Mouse (Mus musculus): ENCODE measurements at regions not wholly inside any gene's neighbourhood (a gene's known extent, or its start where the extent isn't known, plus 50 kb on each side); places are given as distances from the start of the nearest gene placed in this dataset.

- no peak for DNase-seq
- no peak for TF ChIP-seq CTCF (IDR thresholded peaks at IDR 0.05)
- no peak overlapping the region for H3K4me3 ChIP-seq
- intact Hi-C loops (cut with DNase I), result no loop called here
- no peak overlapping the region for H3K27ac ChIP-seq
Observed at GRCm38 (mm10) chr1:149760440-149760839, 200.7 kb downstream of the Pla2g4a start.

DNA sequence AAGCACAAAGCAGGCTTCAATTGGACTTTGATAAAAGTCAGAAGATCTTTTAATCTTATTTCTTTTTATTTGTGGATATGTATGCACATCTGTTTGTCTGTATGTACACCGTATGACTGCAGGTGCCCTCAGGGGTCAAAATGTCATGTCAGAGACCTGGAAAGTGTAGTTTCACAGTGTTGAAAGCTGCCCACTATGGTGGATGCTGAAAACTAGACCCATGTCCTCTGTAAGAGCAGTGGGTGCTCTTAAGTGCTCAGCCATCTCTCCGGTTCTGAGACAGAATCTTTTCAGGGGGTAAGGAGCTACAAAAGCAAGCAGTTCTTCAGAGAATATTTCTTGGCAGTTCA, 202.3 kb downstream of the Pla2g4a start:
- H3K27ac ChIP-seq, result no peak overlapping the region
- intact Hi-C loops (cut with DNase I), result no loop called here
- no peak for TF ChIP-seq CTCF (IDR thresholded peaks at IDR 0.05)
- no peak overlapping the region for H3K4me3 ChIP-seq
- no peak for DNase-seq

- intact Hi-C loops (cut with DNase I), result no loop called here
- Histone ChIP-seq H3K27ac (no peak overlapping the region), H3K4me3 (no peak overlapping the region)
- TF ChIP-seq CTCF (IDR thresholded peaks at IDR 0.05), result peak; percentile 60
- no peak for DNase-seq
Observed at GRCm38 (mm10) chr1:149758092-149758782, 202.9 kb downstream of the Pla2g4a start.

GRCm38 (mm10) chr1:149753269-149754060, 207.6 kb downstream of the Pla2g4a start:
- no peak for TF ChIP-seq CTCF (IDR thresholded peaks at IDR 0.05)
- no peak for DNase-seq
- H3K27ac ChIP-seq, result no peak overlapping the region
- intact Hi-C loops (cut with DNase I), result no loop called here
- H3K4me3 ChIP-seq, result no peak overlapping the region

DNA sequence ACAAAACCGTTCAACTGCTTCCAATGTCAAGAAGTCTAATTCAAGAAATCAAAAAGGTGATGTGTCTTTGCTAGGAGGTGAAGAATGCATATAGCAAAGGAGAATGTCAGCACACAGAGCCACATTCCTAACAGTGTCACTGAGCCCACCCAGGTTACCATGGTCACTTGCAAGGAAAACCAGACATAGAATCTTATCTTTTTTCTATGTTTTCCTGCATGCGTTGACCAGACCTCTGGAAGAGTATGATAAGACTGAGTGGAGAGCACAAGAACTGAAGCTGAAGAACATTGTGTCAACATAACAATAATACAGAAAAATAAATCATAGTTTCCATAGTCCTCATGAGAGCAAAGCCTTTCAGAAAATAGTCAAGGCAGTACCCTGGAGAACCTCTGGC, 211.7 kb downstream of the Pla2g4a start:
- TF ChIP-seq CTCF (IDR thresholded peaks at IDR 0.05), result no peak
- Histone ChIP-seq H3K4me3 (no peak overlapping the region), H3K27ac (no peak overlapping the region)
- no peak for DNase-seq
- intact Hi-C loops (cut with DNase I), result no loop called here

DNA sequence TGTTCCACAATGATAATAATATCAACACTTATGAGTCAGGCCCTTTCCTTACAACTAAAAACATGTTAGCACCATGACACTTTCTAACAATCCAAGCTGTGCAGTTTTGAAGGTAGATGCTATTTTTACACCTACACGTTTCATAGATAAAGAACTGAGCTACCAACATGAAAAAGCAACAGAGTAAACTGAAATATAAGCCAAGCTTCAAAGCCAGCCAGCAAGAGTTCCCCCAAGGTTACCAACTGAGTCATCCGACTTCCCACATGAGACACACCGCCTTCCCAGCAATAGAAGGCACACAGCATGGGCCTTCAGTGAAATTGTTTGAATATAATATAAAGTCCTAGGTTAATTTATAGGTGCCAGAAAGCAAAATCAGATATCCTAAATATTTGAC, 222.1 kb downstream of the Pla2g4a start:
- no peak for DNase-seq
- no peak overlapping the region for H3K4me3 ChIP-seq
- no peak for TF ChIP-seq CTCF (IDR thresholded peaks at IDR 0.05)
- intact Hi-C loops (cut with DNase I), result no loop called here
- H3K27ac ChIP-seq, result no peak overlapping the region

DNA sequence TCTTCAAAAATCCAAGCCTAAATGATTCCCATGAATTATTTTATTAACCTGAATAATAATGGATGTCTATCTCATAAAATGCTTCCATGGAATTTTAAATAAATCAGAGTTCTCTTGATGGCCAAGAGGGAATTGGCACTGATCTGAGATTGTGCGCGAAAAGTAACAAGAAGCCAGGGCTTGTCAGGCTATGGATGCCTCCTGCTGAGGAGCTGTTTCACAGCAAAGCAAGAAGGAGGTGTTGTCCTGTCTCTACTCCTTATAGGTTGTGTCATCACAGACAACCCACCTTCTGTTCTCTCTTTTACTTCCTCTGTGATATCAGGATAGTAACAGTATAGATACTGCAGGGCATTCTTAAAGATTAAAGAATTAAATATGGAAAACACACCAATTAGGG, 226.8 kb downstream of the Pla2g4a start:
- no peak for TF ChIP-seq CTCF (IDR thresholded peaks at IDR 0.05)
- Histone ChIP-seq H3K4me3 (no peak overlapping the region), H3K27ac (no peak overlapping the region)
- intact Hi-C loops (cut with DNase I), result no loop called here
- DNase-seq, result no peak

GRCm38 (mm10) chr1:149715171-149715570, 245.9 kb downstream of the Pla2g4a start:
- no peak for DNase-seq
- intact Hi-C loops (cut with DNase I), result no loop called here
- Histone ChIP-seq H3K27ac (no peak overlapping the region), H3K4me3 (no peak overlapping the region)
- TF ChIP-seq CTCF (IDR thresholded peaks at IDR 0.05), result no peak

GRCm38 (mm10) chr1:149712330-149712729, 248.8 kb downstream of the Pla2g4a start:
- TF ChIP-seq CTCF (IDR thresholded peaks at IDR 0.05), result no peak
- Histone ChIP-seq H3K4me3 (no peak overlapping the region), H3K27ac (no peak overlapping the region)
- no peak for DNase-seq
- intact Hi-C loops (cut with DNase I), result no loop called here

GRCm38 (mm10) chr1:149705223-149705622, 255.9 kb downstream of the Pla2g4a start:
- Histone ChIP-seq H3K4me3 (no peak overlapping the region), H3K27ac (no peak overlapping the region)
- intact Hi-C loops (cut with DNase I), result no loop called here
- DNase-seq, result no peak
- no peak for TF ChIP-seq CTCF (IDR thresholded peaks at IDR 0.05)

DNA sequence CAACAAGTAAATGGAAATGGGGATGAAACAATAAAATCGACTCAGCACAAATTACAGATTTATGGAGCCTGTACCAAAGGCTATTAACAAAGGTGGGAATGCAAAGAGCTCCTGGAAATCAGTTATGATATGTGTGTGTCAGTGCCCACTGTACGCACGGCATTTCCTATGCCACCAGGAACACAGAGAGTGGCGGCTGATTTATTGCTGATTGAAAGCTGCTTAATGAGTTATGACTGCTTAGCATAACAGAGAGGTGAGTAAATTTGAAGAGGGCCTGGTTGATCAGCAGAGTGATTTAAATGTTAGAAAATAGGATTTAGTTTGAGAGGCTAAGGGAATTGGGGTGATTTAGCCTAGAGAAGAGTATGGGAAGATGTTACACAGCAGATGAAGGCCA, 261.7 kb downstream of the Pla2g4a start:
- Histone ChIP-seq H3K4me3 (no peak overlapping the region), H3K27ac (no peak overlapping the region)
- intact Hi-C loops (cut with DNase I), result no loop called here
- no peak for DNase-seq
- no peak for TF ChIP-seq CTCF (IDR thresholded peaks at IDR 0.05)

DNA sequence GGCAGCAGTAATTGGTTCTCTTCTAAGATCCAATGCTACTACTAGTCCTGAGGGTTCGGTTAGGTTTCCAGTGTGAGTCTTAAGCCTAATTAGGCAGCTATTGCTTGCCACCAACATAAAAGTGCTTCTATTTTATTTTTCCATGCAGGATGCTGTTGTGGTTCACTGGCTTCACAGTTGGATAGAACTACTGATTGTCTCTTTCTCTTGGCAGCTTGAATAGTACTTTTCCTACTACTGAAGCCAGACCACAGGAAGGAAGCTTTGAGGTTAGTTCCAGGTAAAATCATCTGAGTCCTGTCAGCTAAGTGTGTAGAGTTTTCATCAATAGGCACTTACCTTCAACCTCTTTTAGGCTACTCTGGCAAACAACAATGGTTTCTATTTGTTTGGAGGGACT, 286.9 kb downstream of the Pla2g4a start:
- no peak overlapping the region for H3K4me3 ChIP-seq
- no peak for DNase-seq
- intact Hi-C loops (cut with DNase I), result no loop called here
- H3K27ac ChIP-seq, result no peak overlapping the region
- no peak for TF ChIP-seq CTCF (IDR thresholded peaks at IDR 0.05)

DNA sequence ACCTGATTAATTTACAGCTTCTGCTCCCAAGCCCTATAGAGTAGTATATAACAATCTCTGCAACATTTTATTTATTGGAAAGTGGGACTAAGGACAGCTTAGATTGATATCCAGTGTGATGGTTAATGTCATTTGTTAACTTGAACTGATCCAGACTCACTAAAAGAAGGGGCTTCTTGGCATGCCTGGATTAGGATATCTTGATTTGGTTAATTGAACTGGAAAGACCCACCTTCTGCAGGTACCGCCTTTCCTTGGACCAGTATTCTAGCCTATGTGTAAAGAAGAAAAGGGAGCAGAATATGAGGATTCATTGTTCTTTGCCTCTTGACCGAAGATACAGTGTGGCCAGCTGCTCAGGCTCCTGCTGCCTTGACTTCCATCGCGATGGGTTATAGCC, 288.5 kb downstream of the Pla2g4a start:
- no peak for TF ChIP-seq CTCF (IDR thresholded peaks at IDR 0.05)
- DNase-seq, result no peak
- H3K4me3 ChIP-seq, result no peak overlapping the region
- H3K27ac ChIP-seq, result no peak overlapping the region
- intact Hi-C loops (cut with DNase I), result no loop called here

DNA sequence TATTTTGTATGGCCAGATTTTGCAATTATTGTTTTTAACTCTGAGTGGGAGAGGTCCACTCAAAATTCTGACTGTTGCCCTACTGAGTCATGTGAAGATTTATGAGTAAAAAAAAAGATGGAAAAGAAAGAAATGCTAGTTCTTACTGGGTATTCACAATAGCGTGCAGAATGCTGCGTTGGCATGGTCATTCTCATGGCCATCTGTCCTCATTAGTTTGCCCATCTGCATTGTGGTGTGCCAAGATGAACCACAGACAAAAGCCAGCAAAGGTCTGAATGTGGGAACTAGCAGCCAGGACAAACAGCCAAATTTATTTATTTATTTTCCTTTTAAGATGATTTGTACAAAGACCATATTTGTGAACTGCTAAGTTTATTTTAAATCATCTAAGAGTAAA, 289.0 kb downstream of the Pla2g4a start:
- intact Hi-C loops (cut with DNase I), result no loop called here
- no peak overlapping the region for H3K27ac ChIP-seq
- H3K4me3 ChIP-seq, result no peak overlapping the region
- TF ChIP-seq CTCF (IDR thresholded peaks at IDR 0.05), result no peak
- DNase-seq, result no peak
